Mouse (Mus musculus) kidney, adult 2 months (tissue): ENCODE measurements around the gene Phkb.

ENCODE experiments used
- CTCF ChIP-seq: fragments of 200-500 bp; conservative IDR thresholded peaks from 2 replicates; pipeline ENCODE4 v1.5.1; 2011; ENCODE audit warnings: low read depth, mild to moderate bottlenecking, control low read depth, low read length, moderate library complexity, mixed read lengths; ENCODE audit not compliant: insufficient read depth, insufficient read length
- POLR2A ChIP-seq: fragments of 200-500 bp; IDR thresholded peaks from one replicate; pipeline ENCODE4 v1.6.1; 2011; ENCODE audit warnings: low read depth, low read length, control low read depth

- TF ChIP-seq POLR2A (no peak), CTCF (no peak)
Observed at GRCm38 (mm10) chr8:85925574-85925973, 84.8 kb downstream of the Phkb start.
